Mouse (Mus musculus) testis, adult 2 months (tissue): ENCODE measurements around the gene Dera. TPM values are rescaled to one million over a fixed set of nuclear protein-coding genes. Genes with fewer than 3 reads are reported as not detected.

Experiments
- H3K27ac ChIP-seq: fragments of 200-500 bp; 2 replicates; pipeline ENCODE4 v1.5.1; 2012; ENCODE audit warnings: low read depth, low read length; ENCODE audit not compliant: control insufficient read depth, insufficient read depth
- H3K27me3 ChIP-seq: fragments of 200-500 bp; 2 replicates; pipeline ENCODE4 v1.6.1; 2012; ENCODE audit warnings: mild to moderate bottlenecking, low read length, moderate library complexity; ENCODE audit not compliant: control insufficient read depth, insufficient read depth
- H3K36me3 ChIP-seq: fragments of 200-500 bp; 2 replicates; pipeline ENCODE4 v1.6.1; 2012; ENCODE audit warnings: mild to moderate bottlenecking, low read length; ENCODE audit not compliant: control insufficient read depth, insufficient read depth
- H3K4me1 ChIP-seq: fragments of 200-500 bp; 2 replicates; pipeline ENCODE4 v1.6.1; 2012; ENCODE audit warnings: low read length; ENCODE audit not compliant: control insufficient read depth, insufficient read depth
- H3K4me3 ChIP-seq: fragments of 200-500 bp; 2 replicates; pipeline ENCODE4 v1.5.1; 2012; ENCODE audit warnings: low read depth, mild to moderate bottlenecking, low read length, moderate library complexity, mixed read lengths; ENCODE audit not compliant: control insufficient read depth
- CTCF ChIP-seq: fragments of 200-500 bp; IDR thresholded peaks from 2 replicates; pipeline ENCODE4 v1.5.1; 2012; ENCODE audit warnings: low read depth, mild to moderate bottlenecking, inconsistent platforms, low read length, moderate library complexity; ENCODE audit not compliant: control insufficient read depth, insufficient read depth, insufficient replicate concordance
- POLR2A ChIP-seq: fragments of 200-500 bp; IDR thresholded peaks from 2 replicates; pipeline ENCODE4 v1.6.1; 2012; ENCODE audit warnings: low read depth, mild to moderate bottlenecking, inconsistent platforms, low read length, moderate library complexity; ENCODE audit not compliant: control insufficient read depth
- polyA plus RNA-seq: library from polyadenylated mRNA; depleted of rRNA; stranded (reverse); fragments of >200 nt; gene quantifications from 2 replicates; pipeline ENCODE4 v1.2.3, GENCODE M21; 2012

Gene Dera
- polyA plus RNA-seq, 1 experiment = 4.3 TPM

GRCm38 (mm10) chr6:137775159-137775558 lies 20.8 kb downstream of the Dera start:
- Histone ChIP-seq H3K27me3 (no peaks in the 10 kb centered on the region), H3K27ac (no peak overlapping the region), H3K4me3 (no peak overlapping the region), H3K36me3 (no peaks in the 10 kb centered on the region), H3K4me1 (no peaks in the 10 kb centered on the region)
- TF ChIP-seq POLR2A (no peak), CTCF (no peak)

GRCm38 (mm10) chr6:137776981-137777380 lies 22.6 kb downstream of the Dera start:
- Histone ChIP-seq H3K36me3 (no peaks in the 10 kb centered on the region), H3K27ac (no peak overlapping the region), H3K27me3 (no peaks in the 10 kb centered on the region), H3K4me3 (no peak overlapping the region), H3K4me1 (no peaks in the 10 kb centered on the region)
- TF ChIP-seq POLR2A = no peak
- TF ChIP-seq CTCF = no peak

- Histone ChIP-seq H3K27me3 (no peaks in the 10 kb centered on the region), H3K4me3 (no peak overlapping the region), H3K27ac (no peak overlapping the region), H3K4me1 (no peaks in the 10 kb centered on the region), H3K36me3 (no peaks in the 10 kb centered on the region)
- no peak for TF ChIP-seq CTCF
- no peak for TF ChIP-seq POLR2A
Measured at GRCm38 (mm10) chr6:137783899-137784637, 29.7 kb downstream of the Dera start.

DNA sequence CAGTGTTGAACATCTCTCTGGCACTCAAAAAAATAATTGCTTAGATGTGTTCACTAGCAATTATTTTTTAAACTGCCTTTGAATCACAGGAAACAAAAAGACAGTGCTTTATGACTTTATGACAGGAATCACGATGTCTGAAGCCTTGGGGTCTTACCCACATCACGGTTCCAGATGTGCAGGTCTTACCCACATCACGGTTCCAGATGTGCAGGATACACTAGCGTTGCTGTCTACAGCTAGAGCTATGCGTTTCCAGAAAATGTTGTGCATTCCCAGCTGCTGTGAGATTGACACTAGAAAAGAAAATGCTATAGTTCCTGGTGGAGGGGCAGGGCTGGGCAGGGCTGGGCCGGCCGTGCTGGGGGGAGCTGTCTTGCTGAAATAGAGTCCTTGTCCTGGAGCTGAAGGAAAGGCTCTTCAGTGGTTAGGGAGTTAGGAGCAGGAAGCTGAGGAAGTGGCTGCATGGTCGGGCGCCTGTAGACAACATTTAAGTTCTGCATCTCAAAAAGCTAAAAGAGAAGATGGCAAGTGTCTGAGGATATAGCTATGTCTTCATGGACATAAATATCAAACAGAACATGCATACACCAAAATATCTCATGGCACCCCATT lies 34.7 kb downstream of the Dera start:
- no peaks in the 10 kb centered on the region for H3K4me1 ChIP-seq
- no peak overlapping the region for H3K27ac ChIP-seq
- no peak overlapping the region for H3K4me3 ChIP-seq
- TF ChIP-seq POLR2A (no peak), CTCF (no peak)
- no peaks in the 10 kb centered on the region for H3K36me3 ChIP-seq
- no peaks in the 10 kb centered on the region for H3K27me3 ChIP-seq

DNA sequence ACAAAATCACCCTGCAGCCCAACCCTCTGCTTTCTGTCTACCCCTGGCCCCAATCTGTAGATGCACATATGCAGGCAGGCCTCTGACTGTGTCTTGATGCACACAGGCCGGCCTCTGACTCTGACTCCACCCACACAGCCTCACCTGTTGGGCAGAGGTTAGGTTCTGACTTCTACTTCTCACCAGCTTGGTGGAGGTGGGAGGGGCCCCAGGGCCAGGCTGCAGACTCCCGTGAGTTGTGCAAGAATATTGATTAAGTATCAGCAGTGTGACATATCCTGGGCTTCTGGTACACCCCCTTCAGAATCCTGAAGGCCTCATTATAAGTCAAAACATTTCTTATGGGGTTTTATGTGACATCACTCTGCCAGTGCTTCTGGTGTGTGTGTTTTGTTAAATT lies 35.3 kb downstream of the Dera start:
- no peak overlapping the region for H3K27ac ChIP-seq
- H3K27me3 ChIP-seq = no peaks in the 10 kb centered on the region
- no peaks in the 10 kb centered on the region for H3K4me1 ChIP-seq
- no peaks in the 10 kb centered on the region for H3K36me3 ChIP-seq
- TF ChIP-seq POLR2A = no peak
- no peak for TF ChIP-seq CTCF
- H3K4me3 ChIP-seq = no peak overlapping the region

- no peak for TF ChIP-seq POLR2A
- TF ChIP-seq CTCF = no peak
- no peaks in the 10 kb centered on the region for H3K27me3 ChIP-seq
- no peaks in the 10 kb centered on the region for H3K4me1 ChIP-seq
- H3K4me3 ChIP-seq = no peak overlapping the region
- no peak overlapping the region for H3K27ac ChIP-seq
- no peaks in the 10 kb centered on the region for H3K36me3 ChIP-seq
Measured at GRCm38 (mm10) chr6:137795494-137795893, 41.1 kb downstream of the Dera start.

DNA sequence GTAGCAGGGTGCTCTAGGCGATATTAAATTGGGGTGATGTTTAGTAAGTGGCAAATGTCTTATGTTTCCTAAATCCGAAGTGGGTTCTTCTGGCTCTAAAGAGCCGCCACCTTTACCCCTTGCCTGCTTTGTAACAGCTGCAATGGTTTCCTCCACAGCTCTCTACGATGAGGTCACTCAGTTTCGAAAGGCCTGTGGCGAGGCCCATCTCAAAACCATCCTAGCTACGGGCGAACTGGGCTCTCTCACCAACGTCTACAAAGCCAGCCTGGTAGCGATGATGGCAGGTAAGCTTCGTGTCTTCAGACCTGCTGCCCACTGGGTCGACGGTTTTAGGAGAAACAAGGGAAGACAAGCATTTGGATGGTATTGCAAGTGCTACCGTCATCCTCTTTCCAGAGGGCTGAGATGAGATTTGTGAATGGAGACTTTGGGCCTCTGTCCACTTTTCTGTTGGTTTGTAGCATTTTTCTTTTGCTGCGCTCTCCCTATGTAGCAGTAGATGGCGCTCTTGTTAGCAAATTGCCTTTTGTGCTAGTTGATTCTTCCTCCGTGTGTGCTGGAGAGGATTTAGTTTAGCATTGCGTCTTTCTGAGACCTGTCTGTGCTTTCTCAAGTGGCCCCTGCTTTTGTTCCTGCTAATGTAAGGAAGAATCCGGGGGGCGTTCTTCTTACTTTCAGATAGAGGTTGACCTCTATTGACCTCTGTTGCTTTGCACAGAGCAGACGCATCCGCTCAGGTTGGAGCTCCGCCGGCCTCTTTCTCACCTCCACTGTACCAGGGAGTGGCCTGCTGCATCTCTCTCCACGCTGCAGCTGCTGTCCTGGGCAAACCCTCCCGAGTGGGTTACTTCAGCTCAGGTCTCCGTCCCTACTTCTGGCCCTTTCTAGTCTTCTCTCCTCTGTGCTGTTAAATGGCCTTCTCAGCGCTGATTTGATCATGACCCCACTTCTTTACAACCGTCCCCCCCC lies 42.5 kb downstream of the Dera start:
- no peak for TF ChIP-seq POLR2A
- Histone ChIP-seq H3K27ac (no peak overlapping the region), H3K4me3 (no peak overlapping the region), H3K4me1 (no peaks in the 10 kb centered on the region), H3K27me3 (no peaks in the 10 kb centered on the region), H3K36me3 (no peaks in the 10 kb centered on the region)
